Mouse (Mus musculus): ENCODE measurements around the gene Chst12. TPM values are rescaled to one million over a fixed set of nuclear protein-coding genes. Genes with fewer than 3 reads are reported as not detected.
"Not testable (repeated sequence)": the region's sequence is repeated elsewhere in the genome, so short reads cannot be mapped to it uniquely, and the experiment has no call there.

The Chst12 gene
- polyA plus RNA-seq (2016; fragmentation: Nextera tagmentation; extraction: Ambion mirVana), result 22.5 TPM in 2 replicates

- Histone ChIP-seq H3K27me3 (replicated peaks) (no peaks in the 10 kb centered on the region), H3K9ac (peak within 1 kb of the TSS; percentile 76), H3K9me3 (replicated peaks) (no peaks in the 10 kb centered on the region), H3K27ac (ENCODE audit: poor library complexity, severe bottlenecking) (peak within 1 kb of the TSS; percentile 15; the same call in 1 of the 2 replicates), H3K4me3 (peak within 1 kb of the TSS; percentile 63), H3K4me1 (replicated peaks) (peaks cover 65% of the 10 kb centered on the region), H3K36me3 (no peaks in the 10 kb centered on the region), H3K4me2 (peak within 1 kb of the TSS; percentile 89)
- WGBS, result under 1% methylated on average over 38 of the region's 38 CpGs
- ATAC-seq (ENCODE audit: insufficient number of reproducible peaks, low FRiP score), result peak; percentile 95
Measured at GRCm38 (mm10) chr5:140505208-140505780, at the start of gene Chst12. TSS of gene Chst12 (plus strand) at chr5:140505550.

- peaks cover 19% of the 10 kb centered on the region for H3K9me3 ChIP-seq (replicated peaks)
- no peak overlapping the region for H3K4me2 ChIP-seq
- no peak overlapping the region for H3K9ac ChIP-seq
- no peaks in the 10 kb centered on the region for H3K36me3 ChIP-seq
- no peak overlapping the region for H3K4me3 ChIP-seq
- no peaks in the 10 kb centered on the region for H3K4me1 ChIP-seq (replicated peaks)
- no peaks in the 10 kb centered on the region for H3K27me3 ChIP-seq (replicated peaks)
- WGBS, result 80% methylated on average over 3 of the region's 3 CpGs
- no peak overlapping the region for H3K27ac ChIP-seq (ENCODE audit: poor library complexity, severe bottlenecking)
- ATAC-seq (ENCODE audit: insufficient number of reproducible peaks, low FRiP score), result no peak
Measured at GRCm38 (mm10) chr5:140461476-140461875, 43.9 kb upstream of the Chst12 start.

- not testable (repeated sequence) for ATAC-seq (ENCODE audit: insufficient number of reproducible peaks, low FRiP score); H3K4me1 ChIP-seq (replicated peaks); H3K27ac ChIP-seq (ENCODE audit: poor library complexity, severe bottlenecking); H3K4me2 ChIP-seq; H3K27me3 ChIP-seq (replicated peaks); H3K4me3 ChIP-seq; H3K36me3 ChIP-seq; H3K9ac ChIP-seq
- peaks cover 19% of the 10 kb centered on the region for H3K9me3 ChIP-seq (replicated peaks)
- WGBS, result 78% methylated on average over 2 of the region's 2 CpGs
Measured at GRCm38 (mm10) chr5:140463151-140463550, 42.2 kb upstream of the Chst12 start.

- Histone ChIP-seq H3K27me3 (replicated peaks) (0 out of 2 replicates have a peak, but pooled peaks cover 6% of the 10 kb centered on the region), H3K9me3 (replicated peaks) (peaks cover 19% of the 10 kb centered on the region), H3K4me2 (no peak overlapping the region), H3K36me3 (no peaks in the 10 kb centered on the region), H3K4me3 (no peak overlapping the region), H3K27ac (ENCODE audit: poor library complexity, severe bottlenecking) (no peak overlapping the region), H3K4me1 (replicated peaks) (no peaks in the 10 kb centered on the region), H3K9ac (no peak overlapping the region)
- WGBS, result 84% methylated on average over 2 of the region's 2 CpGs
- ATAC-seq (ENCODE audit: insufficient number of reproducible peaks, low FRiP score), result no peak
Measured at GRCm38 (mm10) chr5:140464943-140465342, 40.4 kb upstream of the Chst12 start.

GRCm38 (mm10) chr5:140472336-140472735 lies 33.0 kb upstream of the Chst12 start:
- H3K36me3 ChIP-seq, result no peaks in the 10 kb centered on the region

GRCm38 (mm10) chr5:140481458-140481857 lies 23.9 kb upstream of the Chst12 start:
- no peaks in the 10 kb centered on the region for H3K4me1 ChIP-seq (replicated peaks)
- no peak for ATAC-seq (ENCODE audit: insufficient number of reproducible peaks, low FRiP score)
- no peaks in the 10 kb centered on the region for H3K36me3 ChIP-seq
- H3K27ac ChIP-seq (ENCODE audit: poor library complexity, severe bottlenecking), result no peak overlapping the region
- no peak overlapping the region for H3K4me3 ChIP-seq
- H3K9me3 ChIP-seq (replicated peaks), result peaks cover 8% of the 10 kb centered on the region; the same call in 1 of the 2 replicates
- H3K9ac ChIP-seq, result no peak overlapping the region
- H3K4me2 ChIP-seq, result no peak overlapping the region
- peaks cover 8% of the 10 kb centered on the region for H3K27me3 ChIP-seq (replicated peaks)
- WGBS, result 75% methylated on average over 4 of the region's 4 CpGs

More at GRCm38 (mm10) chr5:140472336-140472735, 33.0 kb upstream of the Chst12 start:
- Histone ChIP-seq H3K27me3 (replicated peaks) (0 out of 2 replicates have a peak, but pooled peaks cover 6% of the 10 kb centered on the region), H3K4me3 (no peak overlapping the region), H3K9me3 (replicated peaks) (peaks cover 9% of the 10 kb centered on the region), H3K4me2 (no peak overlapping the region), H3K4me1 (replicated peaks) (no peaks in the 10 kb centered on the region), H3K9ac (no peak overlapping the region), H3K27ac (ENCODE audit: poor library complexity, severe bottlenecking) (no peak overlapping the region)
- no peak for ATAC-seq (ENCODE audit: insufficient number of reproducible peaks, low FRiP score)
- 65% methylated on average over 3 of the region's 3 CpGs for WGBS

GRCm38 (mm10) chr5:140491142-140491541 lies 14.2 kb upstream of the Chst12 start:
- Histone ChIP-seq H3K36me3 (no peaks in the 10 kb centered on the region), H3K9me3 (replicated peaks) (no peaks in the 10 kb centered on the region), H3K4me1 (replicated peaks) (no peaks in the 10 kb centered on the region), H3K4me2 (no peak overlapping the region), H3K4me3 (no peak overlapping the region), H3K27ac (ENCODE audit: poor library complexity, severe bottlenecking) (no peak overlapping the region), H3K9ac (no peak overlapping the region), H3K27me3 (replicated peaks) (peaks cover 15% of the 10 kb centered on the region)
- 56% methylated on average over 6 of the region's 6 CpGs for WGBS
- ATAC-seq (ENCODE audit: insufficient number of reproducible peaks, low FRiP score), result no peak

- WGBS, result 29% methylated on average over 11 of the region's 11 CpGs
- Histone ChIP-seq H3K4me1 (replicated peaks) (no peaks in the 10 kb centered on the region), H3K27me3 (replicated peaks) (peaks cover 5% of the 10 kb centered on the region), H3K27ac (ENCODE audit: poor library complexity, severe bottlenecking) (no peak overlapping the region), H3K36me3 (no peaks in the 10 kb centered on the region), H3K9me3 (replicated peaks) (no peaks in the 10 kb centered on the region), H3K9ac (no peak overlapping the region), H3K4me3 (no peak overlapping the region), H3K4me2 (no peak overlapping the region)
- no peak for ATAC-seq (ENCODE audit: insufficient number of reproducible peaks, low FRiP score)
Measured at GRCm38 (mm10) chr5:140492684-140493233, 12.6 kb upstream of the Chst12 start.

- H3K4me3 ChIP-seq, result no peak overlapping the region
- WGBS, result 73% methylated on average over 6 of the region's 6 CpGs
- no peak overlapping the region for H3K4me2 ChIP-seq
- peaks cover 12% of the 10 kb centered on the region for H3K4me1 ChIP-seq (replicated peaks)
- H3K9me3 ChIP-seq (replicated peaks), result no peaks in the 10 kb centered on the region
- H3K27me3 ChIP-seq (replicated peaks), result no peaks in the 10 kb centered on the region
- ATAC-seq (ENCODE audit: insufficient number of reproducible peaks, low FRiP score), result no peak
- no peak overlapping the region for H3K27ac ChIP-seq (ENCODE audit: poor library complexity, severe bottlenecking)
- no peak overlapping the region for H3K9ac ChIP-seq
- no peaks in the 10 kb centered on the region for H3K36me3 ChIP-seq
Measured at GRCm38 (mm10) chr5:140498176-140498575, 7.2 kb upstream of the Chst12 start.

GRCm38 (mm10) chr5:140500736-140501135 lies 4.6 kb upstream of the Chst12 start:
- WGBS, result 84% methylated on average over 6 of the region's 6 CpGs
- no peak overlapping the region for H3K4me3 ChIP-seq
- H3K4me1 ChIP-seq (replicated peaks), result peaks cover 28% of the 10 kb centered on the region
- no peaks in the 10 kb centered on the region for H3K36me3 ChIP-seq
- H3K27me3 ChIP-seq (replicated peaks), result no peaks in the 10 kb centered on the region
- no peak overlapping the region for H3K4me2 ChIP-seq
- ATAC-seq (ENCODE audit: insufficient number of reproducible peaks, low FRiP score), result no peak
- H3K27ac ChIP-seq (ENCODE audit: poor library complexity, severe bottlenecking), result no peak overlapping the region
- no peaks in the 10 kb centered on the region for H3K9me3 ChIP-seq (replicated peaks)
- H3K9ac ChIP-seq, result no peak overlapping the region

GRCm38 (mm10) chr5:140501982-140502836 lies 3.1 kb upstream of the Chst12 start:
- peaks cover 43% of the 10 kb centered on the region for H3K4me1 ChIP-seq (replicated peaks)
- H3K9me3 ChIP-seq (replicated peaks), result no peaks in the 10 kb centered on the region
- H3K36me3 ChIP-seq, result no peaks in the 10 kb centered on the region
- H3K27me3 ChIP-seq (replicated peaks), result no peaks in the 10 kb centered on the region
- ATAC-seq (ENCODE audit: insufficient number of reproducible peaks, low FRiP score), result no peak
- H3K4me2 ChIP-seq, result peak overlapping the region; percentile 67
- H3K9ac ChIP-seq, result peak overlapping the region; percentile 49
- WGBS, result 19% methylated on average over 14 of the region's 14 CpGs
- peak overlapping the region; percentile 21 for H3K4me3 ChIP-seq
- peak overlapping the region; percentile 26 for H3K27ac ChIP-seq (ENCODE audit: poor library complexity, severe bottlenecking)
